In the genomic region with DNA sequence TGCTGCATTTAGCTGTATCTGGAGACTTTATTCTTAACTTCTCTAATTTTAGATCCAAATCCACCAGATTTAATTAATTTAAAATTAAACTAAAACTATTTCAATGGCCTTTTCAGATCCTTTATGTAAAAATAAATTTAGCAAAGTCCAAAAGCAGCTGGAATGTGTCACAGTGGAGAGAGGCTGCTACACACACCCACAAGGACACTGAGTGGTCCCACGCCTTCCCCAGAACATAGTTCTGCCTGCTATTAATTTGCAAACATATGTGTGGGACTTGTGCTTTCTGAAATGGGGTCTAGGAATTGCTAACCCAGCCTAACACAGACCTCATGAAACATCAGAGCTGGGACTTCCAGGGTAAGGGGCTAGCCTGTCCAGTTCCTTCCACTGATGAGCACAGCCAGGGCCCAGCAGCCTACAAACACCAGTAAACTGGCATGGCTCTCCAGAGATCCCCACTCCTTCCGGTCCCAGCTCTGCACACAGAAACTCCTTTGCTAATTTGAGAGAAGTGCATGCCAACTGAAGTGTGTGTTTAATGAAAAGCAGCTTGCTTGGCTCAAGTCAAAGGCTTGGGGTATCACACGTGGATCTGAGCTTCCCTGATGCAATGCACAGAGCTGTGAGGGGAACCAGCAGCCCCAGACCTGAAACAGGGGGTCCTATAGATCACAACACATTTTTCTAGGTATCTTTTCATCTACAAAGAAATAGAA, we compare ENCODE assay signal across 10 mouse cellular contexts.
DNase-seq lines count a peak whose midpoint lies in the region; ATAC-seq and TF ChIP-seq lines count a peak whose summit lies in the region.
"Had no signal": no experiment of that assay in that cellular context is flagged by ENCODE, and none has a peak within 500 bp of the region (broad histone marks: within the 10 kb centered on the region; RNA-seq: fewer than 3 reads in every experiment).

No protein-coding gene starts in this region.

- TF ChIP-seq POLR2A in limb, embryonic 14.5 days (IDR thresholded peaks at IDR 0.05; ENCODE audit: borderline replicate concordance, extremely low read depth, insufficient read depth, insufficient read length), result no peak

- H3K4me3 ChIP-seq in heart, embryonic 10.5 days, result no peak overlapping the region
- no peak overlapping the region for H3K4me3 ChIP-seq in limb, embryonic 14.5 days (replicated peaks; ENCODE audit: low read length)

- no peak overlapping the region for H3K4me2 ChIP-seq in limb, embryonic 14.5 days (replicated peaks; ENCODE audit: low read depth, low read length, severe bottlenecking)

- H3K36me3 ChIP-seq in heart, embryonic 10.5 days, result no peaks in the 10 kb centered on the region; the same call in 1 of the 2 replicates
- no peaks in the 10 kb centered on the region for H3K36me3 ChIP-seq in limb, embryonic 14.5 days (ENCODE audit: control insufficient read depth, insufficient read depth, low read length)

- peak; percentile 86 for ATAC-seq in limb, embryonic 14.5 days (ENCODE audit: low FRiP score, low read depth)

- intact Hi-C loops in heart, postnatal 36 days (cut with DNase I), result no loop called here

- H3K4me1 ChIP-seq in heart, embryonic 10.5 days, result peaks cover 12% of the 10 kb centered on the region; the same call in 1 of the 2 replicates
- peaks cover 49% of the 10 kb centered on the region for H3K4me1 ChIP-seq in limb, embryonic 14.5 days (ENCODE audit: control insufficient read depth, insufficient read depth, low read length)

- H3K9ac ChIP-seq in limb, embryonic 14.5 days (ENCODE audit: low read depth, low read length, severe bottlenecking), result no peak overlapping the region

- no peaks in the 10 kb centered on the region for H3K9me3 ChIP-seq in heart, embryonic 10.5 days
- no peaks in the 10 kb centered on the region for H3K9me3 ChIP-seq in limb, embryonic 14.5 days (ENCODE audit: control insufficient read depth, low read length)

- no peaks in the 10 kb centered on the region for H3K27me3 ChIP-seq in heart, embryonic 10.5 days (ENCODE audit: insufficient read depth, poor library complexity, severe bottlenecking)
- no peaks in the 10 kb centered on the region for H3K27me3 ChIP-seq in limb, embryonic 14.5 days (ENCODE audit: control insufficient read depth, insufficient read depth, low read length)

- H3K27ac ChIP-seq in heart, embryonic 10.5 days, result peak overlapping the region; percentile 33; the same call in 1 of the 2 replicates
- peak overlapping the region; percentile 87 for H3K27ac ChIP-seq in limb, embryonic 14.5 days (replicated peaks; ENCODE audit: low read depth, low read length)

- no peak for DNase-seq in heart, embryonic 10.5 days (ENCODE audit: low spot score)
- DNase-seq in heart, postnatal 36 days, result no peak
- peak; percentile 30 for DNase-seq in right cerebral cortex, adult 18-20 months
- DNase-seq in right cerebral cortex, postnatal 14 days, result no peak
- DNase-seq in limb, embryonic 14.5 days (ENCODE audit: low spot score), result peak; percentile 88
- DNase-seq in gastrocnemius, adult 8-10 months (ENCODE audit: low spot score in 2 of 2), result no peak
- no peak for DNase-seq in c-Kit-positive CD71-positive TER-119-positive erythroid progenitor cells, embryonic 14.5 days (ENCODE audit: low spot score)
- DNase-seq in adrenal gland, postnatal 25 days, result no peak
- DNase-seq: cerebellum, postnatal 36 days; gastrocnemius, postnatal 10 days had no signal

- 60% methylated on average over 3 of the region's 3 CpGs for WGBS in heart, embryonic 10.5 days
- WGBS in limb, embryonic 14.5 days, result 15% methylated on average over 3 of the region's 3 CpGs

Comparison
In these comparisons a context has a peak if more than half of its experiments do, and no peak if none do; other contexts are left out.
1. DNase-seq: peak in right cerebral cortex, adult 18-20 months (single experiment) and limb, embryonic 14.5 days (single experiment); none in heart, embryonic 10.5 days (single experiment), heart, postnatal 36 days (0 of 2), right cerebral cortex, postnatal 14 days (single experiment), gastrocnemius, adult 8-10 months (0 of 2), c-Kit-positive CD71-positive TER-119-positive erythroid progenitor cells, embryonic 14.5 days (single experiment) and adrenal gland, postnatal 25 days (single experiment).